Mouse (Mus musculus): ENCODE data around the gene Pde7b. TPM values are rescaled to one million over a fixed set of nuclear protein-coding genes. Genes with fewer than 3 reads are reported as not detected.

The Pde7b gene
- polyA plus RNA-seq, 1 experiment = 0.70 TPM

- TF ChIP-seq POLR2A (IDR thresholded peaks at IDR 0.05; ENCODE audit: control insufficient read depth, low read depth, low read length) (no peak), CTCF (IDR thresholded peaks at IDR 0.05; ENCODE audit: control insufficient read depth, insufficient read depth, insufficient replicate concordance, low read depth, low read length) (no peak)
- Histone ChIP-seq H3K4me3 (ENCODE audit: control insufficient read depth, low read depth, low read length) (no peak overlapping the region; the same call in 1 of the 2 replicates), H3K36me3 (ENCODE audit: control insufficient read depth, insufficient read depth, low read length) (no peaks in the 10 kb centered on the region; the same call in 1 of the 2 replicates), H3K4me1 (ENCODE audit: control insufficient read depth, insufficient read depth, low read length) (no peaks in the 10 kb centered on the region; the same call in 1 of the 2 replicates), H3K27me3 (ENCODE audit: control insufficient read depth, insufficient read depth, low read length) (no peaks in the 10 kb centered on the region), H3K27ac (ENCODE audit: control insufficient read depth, insufficient read depth, low read depth, low read length) (no peak overlapping the region)
Measured at GRCm38 (mm10) chr10:20362450-20363118, 362.3 kb downstream of the Pde7b start.

GRCm38 (mm10) chr10:20361542-20362449 is 363.1 kb downstream of the Pde7b start:
- no peaks in the 10 kb centered on the region; the same call in 1 of the 2 replicates for H3K4me1 ChIP-seq (ENCODE audit: control insufficient read depth, insufficient read depth, low read length)
- H3K4me3 ChIP-seq (ENCODE audit: control insufficient read depth, low read depth, low read length) = no peak overlapping the region
- TF ChIP-seq CTCF (IDR thresholded peaks at IDR 0.05; ENCODE audit: control insufficient read depth, insufficient read depth, insufficient replicate concordance, low read depth, low read length) = no peak; the same call in 1 of the 2 replicates
- no peak for TF ChIP-seq POLR2A (IDR thresholded peaks at IDR 0.05; ENCODE audit: control insufficient read depth, low read depth, low read length)
- no peak overlapping the region for H3K27ac ChIP-seq (ENCODE audit: control insufficient read depth, insufficient read depth, low read depth, low read length)
- H3K36me3 ChIP-seq (ENCODE audit: control insufficient read depth, insufficient read depth, low read length) = no peaks in the 10 kb centered on the region; the same call in 1 of the 2 replicates
- H3K27me3 ChIP-seq (ENCODE audit: control insufficient read depth, insufficient read depth, low read length) = no peaks in the 10 kb centered on the region

- TF ChIP-seq CTCF (IDR thresholded peaks at IDR 0.05; ENCODE audit: control insufficient read depth, insufficient read depth, insufficient replicate concordance, low read depth, low read length) (no peak), POLR2A (IDR thresholded peaks at IDR 0.05; ENCODE audit: control insufficient read depth, low read depth, low read length) (no peak)
- no peaks in the 10 kb centered on the region for H3K4me1 ChIP-seq (ENCODE audit: control insufficient read depth, insufficient read depth, low read length)
- H3K27ac ChIP-seq (ENCODE audit: control insufficient read depth, insufficient read depth, low read depth, low read length) = no peak overlapping the region
- no peak overlapping the region; the same call in 1 of the 2 replicates for H3K4me3 ChIP-seq (ENCODE audit: control insufficient read depth, low read depth, low read length)
- no peaks in the 10 kb centered on the region for H3K36me3 ChIP-seq (ENCODE audit: control insufficient read depth, insufficient read depth, low read length)
- no peaks in the 10 kb centered on the region for H3K27me3 ChIP-seq (ENCODE audit: control insufficient read depth, insufficient read depth, low read length)
Measured at GRCm38 (mm10) chr10:20348894-20349293, 376.0 kb downstream of the Pde7b start.

Other genes with a start within 250 kb of the Pde7b start
- gene Ahi1, start 227.5 kb upstream of the Pde7b start, polyA plus RNA-seq (2012; rRNA removed) = 44.9 and 47.9 TPM in 2 replicates